Mouse (Mus musculus): ENCODE results near the gene Dock1.

Gene Dock1

GRCm38 (mm10) chr7:134695431-134695830, 25.0 kb downstream of the Dock1 start:
- no peak for DNase-seq (ENCODE audit: low read depth, low spot score)

- DNase-seq (ENCODE audit: low read depth, low spot score), result no peak
Measured at GRCm38 (mm10) chr7:134696126-134696979, 25.9 kb downstream of the Dock1 start.

GRCm38 (mm10) chr7:134697479-134697878, 27.0 kb downstream of the Dock1 start:
- DNase-seq (ENCODE audit: low read depth, low spot score), result no peak

GRCm38 (mm10) chr7:134698246-134698645, 27.8 kb downstream of the Dock1 start:
- no peak for DNase-seq (ENCODE audit: low read depth, low spot score)

- DNase-seq (ENCODE audit: low read depth, low spot score), result no peak
Measured at GRCm38 (mm10) chr7:134700001-134700400, 29.5 kb downstream of the Dock1 start.

GRCm38 (mm10) chr7:134702481-134702880, 32.0 kb downstream of the Dock1 start:
- no peak for DNase-seq (ENCODE audit: low read depth, low spot score)

- no peak for DNase-seq (ENCODE audit: low read depth, low spot score)
Measured at GRCm38 (mm10) chr7:134703704-134704103, 33.2 kb downstream of the Dock1 start.

- no peak for DNase-seq (ENCODE audit: low read depth, low spot score)
Measured at GRCm38 (mm10) chr7:134709226-134709853, 38.9 kb downstream of the Dock1 start.

GRCm38 (mm10) chr7:134711576-134711975, 41.1 kb downstream of the Dock1 start:
- no peak for DNase-seq (ENCODE audit: low read depth, low spot score)

- DNase-seq (ENCODE audit: low read depth, low spot score), result no peak
Measured at GRCm38 (mm10) chr7:134719406-134719805, 49.0 kb downstream of the Dock1 start.

GRCm38 (mm10) chr7:134722361-134722760, 51.9 kb downstream of the Dock1 start:
- no peak for DNase-seq (ENCODE audit: low read depth, low spot score)

GRCm38 (mm10) chr7:134722955-134723354, 52.5 kb downstream of the Dock1 start:
- no peak for DNase-seq (ENCODE audit: low read depth, low spot score)

GRCm38 (mm10) chr7:134723509-134723908, 53.1 kb downstream of the Dock1 start:
- no peak for DNase-seq (ENCODE audit: low read depth, low spot score)

- DNase-seq (ENCODE audit: low read depth, low spot score), result no peak
Measured at GRCm38 (mm10) chr7:134724841-134725240, 54.4 kb downstream of the Dock1 start.

GRCm38 (mm10) chr7:134725551-134726529, 55.4 kb downstream of the Dock1 start:
- no peak for DNase-seq (ENCODE audit: low read depth, low spot score)

- no peak for DNase-seq (ENCODE audit: low read depth, low spot score)
Measured at GRCm38 (mm10) chr7:134726530-134727258, 56.2 kb downstream of the Dock1 start.

- DNase-seq (ENCODE audit: low read depth, low spot score), result no peak
Measured at GRCm38 (mm10) chr7:134729348-134729747, 58.9 kb downstream of the Dock1 start.

- no peak for DNase-seq (ENCODE audit: low read depth, low spot score)
Measured at GRCm38 (mm10) chr7:134730406-134731126, 60.1 kb downstream of the Dock1 start.

- no peak for DNase-seq (ENCODE audit: low read depth, low spot score)
Measured at GRCm38 (mm10) chr7:134747059-134747458, 76.6 kb downstream of the Dock1 start.

- no peak for DNase-seq (ENCODE audit: low read depth, low spot score)
Measured at GRCm38 (mm10) chr7:134748376-134748775, 77.9 kb downstream of the Dock1 start.

Data from CD4-positive, CD25-positive, alpha-beta regulatory T cell, adult 2 months (primary cell).